Mouse (Mus musculus): ENCODE data around the gene Xpot.

DNA sequence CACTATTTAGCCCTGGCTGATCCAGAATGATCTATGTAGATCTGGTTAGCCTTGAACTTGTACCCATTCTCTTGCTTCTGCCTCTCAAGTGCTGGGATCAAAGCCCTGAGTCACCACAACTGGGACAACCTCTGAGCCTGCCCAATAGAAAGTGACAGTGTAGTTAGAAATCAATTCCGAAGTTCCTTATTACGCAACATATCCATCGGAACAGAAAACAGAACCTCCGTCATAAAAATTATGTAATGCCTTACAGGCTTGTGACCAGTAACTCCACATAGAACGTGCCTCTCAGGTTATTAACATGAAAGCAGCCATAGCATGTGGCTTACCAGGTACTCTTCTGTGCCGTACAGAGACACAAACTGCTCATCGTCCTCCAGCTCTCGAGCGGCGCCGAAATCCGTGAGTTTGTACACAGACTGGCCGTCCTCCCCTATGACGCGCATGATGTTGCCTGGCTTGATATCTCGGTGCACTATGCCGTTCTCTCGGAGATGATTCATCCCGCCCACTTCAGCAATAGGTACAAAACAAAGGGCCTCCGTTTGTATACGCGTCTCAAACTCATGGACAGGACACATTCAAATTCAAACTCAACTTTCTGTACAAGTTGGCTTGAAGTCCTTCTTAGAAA lies 54.5 kb downstream of the Xpot start:
- TF ChIP-seq POLR2A (IDR thresholded peaks at IDR 0.05; ENCODE audit: insufficient read length, low read depth) (no peak), E2F4 (IDR thresholded peaks at IDR 0.05; ENCODE audit: insufficient read depth) (no peak), CEBPB (IDR thresholded peaks at IDR 0.05; ENCODE audit: insufficient read depth, poor library complexity, severe bottlenecking) (no peak), TCF3 (IDR thresholded peaks at IDR 0.05; ENCODE audit: insufficient read length, low read depth) (no peak), MYOD1 (IDR thresholded peaks at IDR 0.05; ENCODE audit: control insufficient read depth in 1 of 3, insufficient read length in 2 of 3, low read depth in 2 of 3) (no peak), MAX (IDR thresholded peaks at IDR 0.05; ENCODE audit: low read depth) (no peak)

Data from myocyte (in vitro differentiated cells).